Mouse (Mus musculus): ENCODE results near the gene Rala.

- TF ChIP-seq POLR2A (IDR thresholded peaks at IDR 0.05; ENCODE audit: insufficient read depth, low read length): no peak
- no peak for TF ChIP-seq CTCF (IDR thresholded peaks at IDR 0.05; ENCODE audit: low read depth, low read length)
These were observed 1.7 kb downstream of the Rala start for GRCm38 (mm10) chr13:17942338-17942737.
